Mouse (Mus musculus): ENCODE measurements around the gene Slit2.
"Not testable (repeated sequence)": the region's sequence is repeated elsewhere in the genome, so short reads cannot be mapped to it uniquely, and the experiment has no call there.

Slit2 gene

DNA sequence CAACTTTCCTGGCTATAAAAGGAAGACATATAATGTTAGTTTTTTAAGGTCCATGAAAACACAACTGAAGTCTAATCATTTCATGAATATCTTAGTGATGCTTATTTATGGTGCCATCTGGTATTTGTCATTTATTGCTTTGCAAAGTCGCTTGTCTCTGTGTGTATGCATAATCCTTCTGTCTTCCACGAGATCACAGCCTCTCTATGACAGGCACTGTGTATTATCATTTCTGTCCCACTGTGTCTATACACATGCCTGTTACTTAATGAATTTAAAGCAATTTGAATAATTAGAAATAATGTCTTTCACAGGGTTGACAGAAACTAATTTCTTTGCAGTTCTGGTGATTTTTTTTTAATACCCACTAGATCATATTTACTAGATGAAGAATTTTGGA, 242.6 kb downstream of the Slit2 start:
- DNase-seq (ENCODE audit: low spot score in 2 of 2) = no peak

DNA sequence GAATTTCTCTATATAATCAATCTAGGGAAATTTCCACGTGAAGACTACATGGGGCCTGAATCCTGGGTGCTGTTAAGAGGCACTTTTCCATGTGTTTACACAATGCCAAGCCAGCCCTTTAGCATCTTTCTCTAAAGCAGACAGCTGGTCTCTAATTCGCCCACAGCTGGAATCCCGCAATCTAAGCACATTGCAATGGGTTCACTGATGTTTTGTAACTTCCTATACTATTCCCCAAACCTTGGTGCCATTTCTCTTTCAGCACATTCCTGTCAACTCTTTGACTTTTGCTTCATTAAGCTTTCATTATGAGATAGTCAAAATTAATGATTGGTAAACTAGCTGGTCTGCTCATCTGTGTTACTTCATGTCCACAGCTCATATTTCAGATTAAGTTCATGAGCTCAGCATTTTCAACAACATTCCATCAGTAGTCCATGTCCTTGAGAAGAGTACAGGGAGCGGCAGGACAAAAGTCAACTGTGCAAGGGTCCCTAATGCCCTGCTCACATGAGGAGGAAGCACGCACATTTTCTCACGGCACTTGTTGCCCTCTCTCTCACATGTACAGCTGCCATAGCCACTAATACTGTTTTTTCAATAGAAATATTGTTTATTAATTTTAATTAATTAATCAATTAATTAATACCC, 247.6 kb downstream of the Slit2 start:
- no peak for DNase-seq (ENCODE audit: low spot score in 2 of 2)

DNA sequence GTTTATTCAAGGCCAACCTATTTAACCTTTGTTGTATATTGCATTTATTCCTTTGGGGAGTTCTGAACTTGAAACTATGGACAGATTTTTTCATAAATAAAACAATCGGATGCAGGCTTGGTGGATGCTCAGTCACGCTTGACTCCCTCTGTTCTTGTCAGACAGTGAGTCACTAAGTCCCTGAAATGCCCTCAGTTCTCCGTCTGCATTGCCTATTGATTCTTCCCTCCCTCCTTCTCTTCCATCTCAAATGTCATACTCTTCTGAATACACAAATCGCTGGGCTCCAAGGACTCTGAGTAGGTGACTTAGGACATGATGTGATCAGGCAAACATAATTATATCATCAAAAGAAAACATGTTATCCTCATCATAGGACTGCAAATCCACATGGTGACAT, 251.8 kb downstream of the Slit2 start:
- DNase-seq (ENCODE audit: low spot score in 2 of 2) = no peak

DNA sequence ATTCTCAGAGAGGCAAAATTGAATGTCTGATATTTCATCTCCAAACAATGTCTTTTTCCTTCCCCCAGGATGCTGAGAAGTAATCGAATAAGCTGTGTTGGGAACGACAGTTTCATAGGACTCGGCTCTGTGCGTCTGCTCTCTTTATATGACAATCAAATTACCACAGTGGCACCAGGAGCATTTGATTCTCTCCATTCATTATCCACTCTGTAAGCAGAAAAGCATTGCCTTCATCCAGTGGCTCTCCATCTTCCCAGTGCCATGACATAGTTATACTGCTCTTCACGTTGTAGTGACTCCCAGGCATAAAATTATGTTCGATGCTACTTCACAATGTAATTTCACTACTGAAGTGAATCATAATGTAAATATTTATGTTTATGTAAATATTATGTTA, 252.3 kb downstream of the Slit2 start:
- DNase-seq (ENCODE audit: low spot score in 2 of 2) = no peak

DNA sequence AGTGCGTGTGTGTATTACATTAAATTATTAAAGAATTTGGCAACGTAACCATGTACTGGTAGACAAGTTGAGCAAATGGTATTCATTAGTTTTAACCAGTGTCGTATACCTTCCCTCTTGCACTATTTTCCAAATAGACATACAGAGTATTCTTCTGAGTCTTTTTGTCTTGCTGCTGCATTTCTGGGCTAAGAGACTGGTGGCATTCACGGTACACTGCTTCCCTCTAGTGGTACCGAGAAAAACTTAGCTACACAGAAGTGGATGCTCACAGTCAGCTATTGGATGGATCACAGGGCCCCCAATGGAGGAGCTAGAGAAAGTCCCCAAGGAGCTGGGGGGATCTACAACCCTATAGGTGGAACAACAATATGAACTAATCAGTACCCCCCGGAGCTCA, 257.8 kb downstream of the Slit2 start:
- not testable (repeated sequence) for DNase-seq (ENCODE audit: low spot score in 2 of 2)

DNA sequence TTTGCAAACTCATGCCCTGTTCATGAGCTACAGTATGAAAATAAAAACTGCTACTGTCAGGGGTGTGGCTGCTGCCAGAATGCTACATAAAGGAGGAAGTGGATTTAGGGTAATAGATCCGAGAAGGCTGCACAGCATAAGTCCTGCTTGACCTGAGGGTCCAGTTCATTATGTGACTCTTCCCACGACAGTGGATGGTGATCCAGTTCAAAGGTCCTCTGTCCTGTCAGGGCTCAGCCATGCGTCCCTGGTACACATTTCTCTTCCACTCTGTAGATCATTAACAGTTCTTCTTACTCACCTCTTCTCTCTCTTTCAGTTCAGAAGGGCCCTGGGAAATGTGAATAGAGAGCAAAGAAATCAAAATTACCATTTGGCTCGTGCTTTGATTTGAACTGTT, 265.4 kb downstream of the Slit2 start:
- DNase-seq (ENCODE audit: low spot score in 2 of 2) = no peak

DNA sequence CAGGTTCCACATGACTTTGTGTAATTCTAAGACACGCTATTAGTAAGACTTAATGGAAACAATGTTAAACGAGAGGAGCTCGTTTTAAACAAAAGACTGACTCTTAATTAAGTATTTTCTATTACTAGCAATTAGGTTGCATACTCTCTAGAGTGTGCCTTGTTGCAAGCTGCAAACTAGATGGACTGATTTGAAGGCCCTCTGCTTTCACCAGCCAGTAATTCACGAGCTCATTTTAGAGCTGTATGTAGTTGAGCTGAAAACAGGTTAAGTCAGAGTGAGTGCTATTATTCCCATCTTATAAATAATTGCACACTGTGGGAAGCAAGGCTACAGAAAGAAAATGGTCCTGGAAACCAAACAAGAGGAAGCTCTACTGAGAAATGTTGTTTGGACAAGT, 294.6 kb downstream of the Slit2 start:
- no peak for DNase-seq (ENCODE audit: low spot score in 2 of 2)

DNA sequence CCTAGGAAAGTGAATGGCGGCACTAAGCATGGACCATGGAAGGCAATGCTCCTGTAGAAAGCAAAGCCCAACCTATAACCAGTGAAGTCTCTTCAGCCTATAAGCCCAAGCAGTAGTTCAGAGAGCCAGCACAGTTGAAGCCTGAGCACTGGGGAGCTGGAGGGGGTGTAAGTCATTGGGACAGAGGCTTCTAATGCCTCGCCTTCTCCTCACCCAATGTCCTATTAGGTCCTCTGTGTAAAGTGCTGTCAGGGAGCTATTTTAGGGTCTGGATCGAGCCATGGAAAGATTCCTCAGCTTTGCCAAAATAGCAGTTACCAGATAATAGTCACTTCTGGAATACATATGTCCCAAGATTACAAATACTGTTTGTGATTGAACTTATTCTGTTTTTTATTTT, 318.2 kb downstream of the Slit2 start:
- DNase-seq (ENCODE audit: low spot score in 2 of 2) = no peak

DNA sequence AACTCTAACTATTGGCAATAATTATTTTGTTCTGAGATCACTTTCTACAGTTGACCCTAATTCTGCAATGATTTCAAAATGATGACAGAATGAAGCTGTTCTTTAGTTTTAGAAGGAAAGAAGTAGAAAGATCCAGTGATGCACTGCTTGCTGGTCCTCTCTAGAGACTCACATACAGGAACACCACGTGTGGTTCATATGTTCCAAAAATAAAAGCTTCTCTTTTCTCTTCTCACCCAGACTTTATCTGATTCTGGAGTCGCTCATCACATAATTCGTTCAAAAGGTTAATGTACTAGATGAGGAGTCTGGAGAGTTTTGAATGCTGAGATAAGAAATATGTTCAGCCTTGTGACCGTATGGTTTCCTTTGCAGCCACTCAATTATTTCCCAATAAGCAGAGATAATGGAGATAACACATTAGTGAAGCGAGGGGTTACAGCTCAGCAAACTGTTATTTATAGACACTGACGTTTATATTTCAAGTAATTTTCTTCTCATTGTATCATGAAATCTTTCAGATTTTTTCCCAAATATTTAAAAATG, 332.2 kb downstream of the Slit2 start:
- no peak for DNase-seq (ENCODE audit: low spot score in 2 of 2)

DNA sequence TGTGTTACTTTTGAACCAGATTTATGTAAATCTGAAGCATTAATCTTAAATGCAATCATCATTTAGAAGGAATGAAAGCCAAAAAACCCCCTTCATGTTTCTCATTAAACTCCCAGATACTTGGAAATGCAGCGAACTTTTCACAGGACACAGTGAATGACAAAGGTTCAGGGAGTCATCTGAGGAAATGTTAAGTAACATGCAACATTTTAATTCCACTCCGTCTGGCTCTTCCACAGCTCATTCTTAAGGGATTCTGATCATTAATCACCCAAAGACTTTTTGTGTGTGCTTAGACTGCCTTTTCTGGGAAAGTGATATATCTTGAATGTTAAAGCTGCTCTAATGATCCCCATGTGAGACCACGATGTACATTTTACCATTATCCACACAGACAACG, 337.7 kb downstream of the Slit2 start:
- no peak for DNase-seq (ENCODE audit: low spot score in 2 of 2)

DNA sequence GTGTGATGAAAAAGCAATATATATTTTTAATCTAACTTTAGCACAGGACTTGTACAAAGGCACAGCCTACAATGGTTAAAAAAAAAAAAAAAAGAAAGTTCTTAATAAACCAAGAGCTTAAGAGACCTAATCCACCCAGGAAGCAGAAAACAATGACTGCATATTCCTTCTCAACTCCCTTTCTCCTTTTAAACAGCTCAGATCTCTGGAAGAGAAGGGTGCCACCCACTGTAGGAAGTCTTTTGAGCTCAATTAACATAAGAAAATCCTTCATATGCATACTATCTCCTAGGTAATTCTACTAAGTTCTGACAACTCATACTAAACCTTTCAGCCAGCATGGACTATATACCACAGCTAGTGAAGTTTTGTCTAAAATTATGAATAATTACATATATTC, 343.3 kb downstream of the Slit2 start:
- DNase-seq (ENCODE audit: low spot score in 2 of 2) = no peak

DNA sequence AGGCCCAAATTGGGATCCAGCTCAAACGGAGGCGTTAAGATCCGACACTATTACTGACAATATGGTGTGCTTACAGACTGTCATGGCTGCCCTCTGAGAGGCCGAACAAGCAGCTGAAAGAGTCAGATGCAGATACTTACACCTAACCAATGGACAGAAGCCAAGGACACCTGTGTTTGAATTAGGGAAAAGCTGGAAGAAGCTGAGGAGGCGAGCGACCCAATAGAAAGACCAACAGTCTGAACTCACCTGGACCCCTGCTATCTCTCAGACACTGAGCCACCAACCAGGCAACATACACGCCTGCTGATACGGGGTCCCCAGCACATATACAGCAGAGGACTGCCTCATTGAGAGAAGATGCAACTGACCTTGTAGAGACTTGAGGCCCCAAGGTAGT, 344.7 kb downstream of the Slit2 start, which contains the start of gene 5730480H06Rik:
5730480H06Rik (plus strand) TSS at position 301 of the 400 bp plus-strand sequence.
- no peak for DNase-seq (ENCODE audit: low spot score in 2 of 2)

DNA sequence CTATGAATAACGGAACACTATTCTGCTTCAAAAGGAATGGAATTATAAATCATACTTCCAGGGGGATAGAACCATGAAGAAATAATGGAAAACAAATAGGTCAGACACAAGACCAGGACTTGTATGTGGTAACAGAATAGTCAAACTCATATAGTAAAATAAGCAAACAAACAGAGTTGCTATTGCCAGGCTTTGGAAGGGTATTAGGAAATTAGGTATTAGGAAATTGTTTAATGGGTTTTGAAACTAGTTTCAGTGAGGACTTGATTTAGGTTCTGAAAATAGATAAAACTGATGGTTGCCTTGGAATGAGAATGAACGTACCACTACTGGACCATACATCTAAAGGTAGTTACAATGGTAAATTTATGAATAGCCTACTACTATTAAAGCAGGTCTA, 346.8 kb downstream of the Slit2 start:
- DNase-seq (ENCODE audit: low spot score in 2 of 2) = no peak

DNA sequence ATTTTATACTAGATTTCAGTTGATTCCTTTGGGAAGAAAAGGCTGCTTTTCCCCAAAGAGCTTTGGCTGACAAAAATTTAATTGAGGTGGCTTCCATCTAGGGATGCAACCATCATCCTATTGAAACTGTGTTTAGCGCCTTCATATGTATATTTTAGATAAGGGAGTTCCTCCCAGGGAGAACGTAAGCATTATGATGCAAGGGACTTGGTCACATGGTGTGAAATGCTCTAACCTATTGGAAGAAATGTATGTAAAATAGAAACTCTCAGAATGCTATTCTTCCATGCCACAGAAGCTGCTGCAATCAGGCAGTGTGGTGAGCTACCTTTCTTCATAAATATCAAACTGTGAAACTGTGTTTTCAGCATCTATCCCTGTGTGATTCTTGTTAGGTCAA, 347.9 kb downstream of the Slit2 start:
- DNase-seq (ENCODE audit: low spot score in 2 of 2) = no peak

DNA sequence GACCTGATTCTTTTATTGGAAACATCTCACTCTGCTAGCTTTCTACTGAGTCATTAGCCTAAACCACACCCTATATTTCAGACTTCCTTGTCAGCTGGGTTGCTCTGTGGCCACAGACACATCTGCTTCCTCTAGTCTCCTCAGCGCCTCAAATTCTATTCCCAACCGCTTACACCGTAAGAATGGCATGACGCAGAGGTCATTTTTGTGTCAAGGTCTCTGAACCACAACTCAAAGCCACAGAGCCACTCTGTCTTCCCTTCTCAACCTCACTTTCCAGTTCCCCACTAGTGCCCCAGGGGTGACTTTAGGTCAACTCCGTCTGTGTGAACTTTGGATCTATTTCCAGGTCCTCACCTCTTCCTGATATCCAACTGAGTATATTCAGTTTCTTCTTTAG, 348.5 kb downstream of the Slit2 start:
- no peak for DNase-seq (ENCODE audit: low spot score in 2 of 2)

DNA sequence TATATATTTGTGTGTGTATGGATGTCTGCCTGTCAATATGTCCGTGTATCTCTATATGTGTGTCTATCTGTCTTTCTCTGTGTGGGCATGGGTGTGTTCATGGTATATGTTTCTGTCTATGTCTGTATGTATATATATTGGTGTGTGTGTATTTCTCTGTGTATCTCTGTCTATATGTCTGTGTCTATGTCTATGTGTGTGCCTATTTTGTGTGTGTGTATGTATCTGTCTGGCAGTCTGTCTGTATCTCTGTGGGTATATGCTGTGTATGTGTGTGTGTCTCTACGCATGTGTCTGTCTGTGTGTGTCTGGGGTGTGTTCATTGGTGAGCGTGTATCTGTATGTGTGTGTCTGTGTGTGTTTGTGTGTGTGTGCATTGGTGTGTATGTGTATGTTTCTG, 350.5 kb downstream of the Slit2 start:
- no peak for DNase-seq (ENCODE audit: low spot score in 2 of 2)

DNA sequence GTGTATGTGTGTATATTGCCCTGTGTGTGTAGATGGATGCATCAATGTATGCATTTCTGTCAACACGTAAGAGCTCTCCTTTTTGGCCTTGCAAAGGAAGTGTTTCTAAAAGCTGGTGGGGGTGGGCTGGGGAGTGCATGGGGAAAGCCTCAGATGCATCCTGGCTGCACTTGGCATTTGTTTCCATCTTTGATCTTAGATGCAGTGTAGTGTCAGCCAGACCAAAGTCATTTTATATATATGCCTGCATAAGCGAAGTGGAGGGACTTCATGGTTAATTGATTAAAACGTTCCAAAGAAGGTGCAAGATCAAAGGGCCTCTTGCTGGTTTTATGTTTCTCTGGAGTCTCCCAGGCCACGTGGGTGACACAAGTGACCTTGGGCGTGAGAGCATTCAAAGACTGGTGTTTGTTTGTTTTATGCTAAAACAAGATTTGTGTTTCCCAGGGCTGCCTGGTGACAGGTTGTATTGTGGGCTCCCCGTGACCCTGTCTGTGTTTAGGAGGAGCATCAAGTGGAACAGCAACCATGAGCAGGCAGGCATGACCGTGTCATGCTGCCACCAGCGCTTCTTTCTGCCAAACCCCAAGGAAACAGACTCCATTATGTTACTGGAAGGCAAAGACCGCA, 351.1 kb downstream of the Slit2 start:
- DNase-seq (ENCODE audit: low spot score in 2 of 2) = no peak

DNA sequence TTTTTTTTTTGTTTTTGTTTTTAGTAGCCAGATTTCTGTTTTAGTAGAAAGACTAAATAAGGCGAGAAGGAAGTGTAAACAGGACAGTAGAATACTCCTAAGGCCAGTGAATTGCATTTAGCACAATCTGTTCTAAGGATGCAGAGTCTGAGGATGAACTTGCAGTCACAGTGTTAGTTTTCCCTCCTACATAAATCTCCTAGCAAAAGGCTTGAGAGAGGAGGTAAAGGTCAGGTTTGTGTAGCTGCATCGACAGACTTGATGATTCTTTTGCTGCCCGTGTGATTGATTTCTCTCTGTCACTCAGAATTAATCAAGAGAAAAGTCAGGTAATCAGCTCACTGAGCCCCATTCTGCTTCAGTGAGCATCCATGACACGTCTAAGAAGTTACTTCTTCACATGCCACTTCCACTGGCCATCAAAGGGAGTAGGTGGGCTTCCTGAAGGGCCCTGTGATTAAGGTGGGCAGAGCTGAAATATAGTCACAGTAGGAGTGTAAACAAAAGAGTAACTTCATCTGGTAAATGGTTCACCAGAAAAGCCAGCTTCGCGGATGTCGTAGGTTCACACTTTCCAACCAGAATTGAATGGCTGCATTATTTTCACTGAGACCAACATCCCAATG, 358.0 kb downstream of the Slit2 start:
- DNase-seq (ENCODE audit: low spot score in 2 of 2) = no peak

DNA sequence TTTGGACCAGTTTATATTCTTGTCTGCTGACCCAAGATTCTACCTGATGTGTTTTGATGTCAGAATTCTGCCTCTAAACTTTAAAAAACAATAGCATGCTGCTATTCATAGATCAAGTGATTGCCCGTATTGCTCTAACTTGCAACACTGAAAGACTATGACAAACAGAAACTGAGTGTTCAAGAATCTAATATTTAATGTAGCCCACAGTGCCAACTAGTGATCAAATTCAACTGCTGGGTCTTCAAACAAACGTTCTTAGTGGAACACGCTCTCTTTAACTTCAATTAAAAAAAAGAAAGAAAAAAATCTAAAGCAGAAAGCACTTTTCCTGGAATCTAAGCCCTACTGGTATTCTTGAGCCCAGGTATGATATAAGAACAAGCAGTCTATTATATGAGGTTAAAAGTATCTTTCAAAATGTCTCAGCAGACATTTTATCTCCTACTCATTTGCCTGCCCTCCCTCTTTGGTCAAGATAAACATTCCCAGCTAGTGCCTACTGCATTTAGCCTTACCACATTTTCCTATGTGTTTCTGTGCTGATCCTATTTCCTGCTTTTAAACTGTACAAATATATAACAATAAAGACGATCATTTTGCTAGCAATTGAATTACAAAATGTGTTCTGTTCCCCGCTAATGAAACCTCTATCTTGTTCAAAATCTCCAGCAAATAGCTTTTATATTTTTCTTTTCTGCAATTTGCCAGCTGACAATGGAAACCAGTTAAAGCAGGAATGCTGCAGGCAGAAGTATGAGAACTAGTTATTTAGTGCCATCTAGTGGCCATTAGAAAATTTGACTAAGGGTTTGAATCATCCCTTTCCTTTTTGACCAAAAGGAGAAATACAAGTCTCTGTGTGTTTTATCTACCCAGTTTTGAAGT, 362.4 kb downstream of the Slit2 start:
- DNase-seq (ENCODE audit: low spot score in 2 of 2) = no peak

DNA sequence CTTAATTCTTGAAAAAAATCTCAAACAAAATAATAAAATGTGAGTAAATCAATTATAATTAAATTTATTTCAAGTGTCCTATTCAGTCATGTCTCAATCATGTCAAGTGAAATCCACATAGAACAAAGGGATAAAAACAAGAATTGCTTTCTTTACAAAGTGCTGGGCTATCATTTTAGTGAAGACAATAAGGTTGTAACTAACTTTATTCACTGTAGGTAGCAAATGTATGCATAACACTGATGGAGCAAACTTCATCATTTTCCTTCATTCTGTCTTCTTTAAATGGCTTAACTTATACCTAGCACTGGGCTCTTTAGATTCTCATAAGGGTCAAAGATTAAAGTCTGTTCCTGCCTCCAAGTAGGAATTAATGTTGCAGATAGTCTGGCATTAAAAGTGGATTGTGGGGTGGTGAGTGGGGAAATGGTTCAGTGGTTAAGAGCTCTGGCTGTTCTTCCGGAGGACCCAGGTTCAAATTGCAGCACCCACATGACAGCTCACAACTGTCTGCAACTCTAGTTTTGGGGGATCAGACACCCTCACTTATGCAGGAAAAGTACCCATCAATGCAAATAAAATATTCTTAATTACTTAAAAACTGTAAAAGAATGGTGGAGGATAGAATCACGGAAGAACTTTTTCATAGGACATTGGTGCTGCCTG, 363.2 kb downstream of the Slit2 start:
- DNase-seq (ENCODE audit: low spot score in 2 of 2) = no peak

DNA sequence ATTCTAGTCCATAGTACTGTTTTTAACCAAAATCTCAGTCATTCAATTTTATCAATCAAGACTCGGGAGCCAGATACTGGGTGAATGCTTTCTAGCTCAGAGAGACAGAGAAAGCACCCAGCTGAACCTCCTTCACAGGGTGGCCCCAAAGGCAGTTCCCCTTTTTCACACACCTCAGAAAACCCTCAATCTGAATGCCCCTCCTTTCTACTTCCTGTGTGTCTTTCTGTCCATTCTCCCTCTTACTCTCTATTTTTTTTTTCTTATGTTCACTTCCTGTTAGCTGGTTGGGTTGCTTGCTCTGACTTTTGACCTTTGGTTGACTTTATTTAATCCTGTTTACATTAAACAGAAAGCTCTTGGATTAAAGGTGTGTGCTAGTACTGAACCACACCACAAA, 366.4 kb downstream of the Slit2 start:
- DNase-seq (ENCODE audit: low spot score in 2 of 2) = no peak

Data from spleen, postnatal 10 days (tissue).